Mouse (Mus musculus) limb, embryonic 14.5 days (tissue): Measurements from ENCODE around the gene Slc9a1. TPM values are rescaled to one million over a fixed set of nuclear protein-coding genes. Genes with fewer than 3 reads are reported as not detected.
A peak's percentile ranks its signal among the peaks of the same experiment; 100 is the strongest.

Experiments used
- ATAC-seq: fragments of 200-750 bp; cut with Nextera tagmentation; 2 replicates; pipeline ENCODE4 v1.8.0; 2017; ENCODE audit warnings: low read depth, moderate number of reproducible peaks, moderate TSS enrichment; ENCODE audit not compliant: low FRiP score
- DNase-seq: peaks from one replicate; pipeline ENCODE4 v3.0.0-alpha.2; 2015; ENCODE audit warnings: low spot score
- H3K27ac ChIP-seq: fragments of 300-500 bp; sonication (generic); replicated peaks from 2 replicates; pipeline ENCODE4 v1.5.1; 2014; ENCODE audit warnings: low read depth, mild to moderate bottlenecking, low read length, moderate library complexity, mixed read lengths
- H3K27me3 ChIP-seq: fragments of 300-500 bp; sonication (generic); 2 replicates; pipeline ENCODE4 v1.6.1; 2014; ENCODE audit warnings: low read length, mixed read lengths; ENCODE audit not compliant: control insufficient read depth, insufficient read depth
- H3K36me3 ChIP-seq: fragments of 300-500 bp; sonication (generic); 2 replicates; pipeline ENCODE4 v1.6.1; 2014; ENCODE audit warnings: mild to moderate bottlenecking, low read length, moderate library complexity, mixed read lengths; ENCODE audit not compliant: control insufficient read depth, insufficient read depth
- H3K4me1 ChIP-seq: fragments of 300-500 bp; sonication (generic); 2 replicates; pipeline ENCODE4 v1.6.1; 2014; ENCODE audit warnings: antibody characterized with exemption, low read length, mixed read lengths; ENCODE audit not compliant: control insufficient read depth, insufficient read depth
- H3K4me2 ChIP-seq: fragments of 300-500 bp; sonication (generic); replicated peaks from 2 replicates; pipeline ENCODE4 v1.6.1; 2014; ENCODE audit warnings: low read depth, mild to moderate bottlenecking, low read length, moderate library complexity; ENCODE audit not compliant: severe bottlenecking
- H3K4me3 ChIP-seq: fragments of 300-500 bp; sonication (generic); replicated peaks from 2 replicates; pipeline ENCODE4 v1.5.1; 2014; ENCODE audit warnings: low read length
- H3K9ac ChIP-seq: fragments of 300-500 bp; sonication (generic); 2 replicates; pipeline ENCODE4 v1.6.1; 2014; ENCODE audit warnings: mild to moderate bottlenecking, low read depth, low read length, moderate library complexity; ENCODE audit not compliant: severe bottlenecking
- H3K9me3 ChIP-seq: fragments of 300-500 bp; sonication (generic); 2 replicates; pipeline ENCODE4 v1.6.1; 2016; ENCODE audit warnings: low read length; ENCODE audit not compliant: control insufficient read depth
- POLR2A ChIP-seq: fragments of 200-500 bp; IDR thresholded peaks from 2 replicates; pipeline ENCODE4 v1.8.0; 2012; ENCODE audit warnings: inconsistent platforms, mild to moderate bottlenecking, moderate library complexity, borderline replicate concordance; ENCODE audit not compliant: insufficient read depth, insufficient read length; ENCODE audit errors: extremely low read depth
- WGBS: fragments of 180-500 bp; shearing (Covaris S2); extraction: QIAGEN DNeasy Blood & Tissue Kit; methylation state at CpG from one replicate; pipeline ENCODE4 v1.1.7; 2014; 5-methylcytosine and 5-hydroxymethylcytosine counted together
- polyA plus RNA-seq, 2 experiments: library from polyadenylated mRNA; depleted of rRNA in 1 of 2; stranded (reverse) in 1 of 2; unstranded in 1 of 2; fragments of >200 nt; fragmentation: Nextera tagmentation in 1 of 2; extraction: Ambion mirVana in 1 of 2; gene quantifications; 2 replicates each; pipeline versions ENCODE4 v1.2.1 to v1.2.3; 2012 to 2014

Gene Slc9a1
- polyA plus RNA-seq, 2 experiments = 11.5 to 36.7 TPM

GRCm38 (mm10) chr4:133338521-133339095 lies 30.9 kb upstream of the Slc9a1 start:
- ATAC-seq (no peak), DNase-seq (no peak)
- Histone ChIP-seq H3K36me3 (no peaks in the 10 kb centered on the region), H3K9ac (peak overlapping the region; percentile 80), H3K4me2 (peak overlapping the region; percentile 74), H3K4me1 (peaks cover 5% of the 10 kb centered on the region; the same call in 1 of the 2 replicates), H3K4me3 (peak overlapping the region; percentile 89), H3K9me3 (no peaks in the 10 kb centered on the region), H3K27me3 (no peaks in the 10 kb centered on the region), H3K27ac (peak overlapping the region; percentile 50; the same call in 1 of the 2 replicates)
- TF ChIP-seq POLR2A = no peak
- WGBS = 2% methylated on average over 35 of the region's 39 CpGs

GRCm38 (mm10) chr4:133339148-133339749 lies 30.3 kb upstream of the Slc9a1 start:
- 0 out of 2 replicates have a peak, but pooled peaks have one; percentile 18 for TF ChIP-seq POLR2A
- Histone ChIP-seq H3K4me2 (peak overlapping the region; percentile 74), H3K4me3 (peak overlapping the region; percentile 89), H3K27ac (peak overlapping the region; percentile 50; the same call in 1 of the 2 replicates), H3K9me3 (no peaks in the 10 kb centered on the region), H3K9ac (peak overlapping the region; percentile 80), H3K4me1 (peaks cover 5% of the 10 kb centered on the region; the same call in 1 of the 2 replicates), H3K36me3 (no peaks in the 10 kb centered on the region), H3K27me3 (no peaks in the 10 kb centered on the region)
- ATAC-seq (peak; percentile 97), DNase-seq (peak; percentile 94)
- 1% methylated on average over 45 of the region's 60 CpGs for WGBS

- DNase-seq (no peak), ATAC-seq (no peak)
- H3K27ac ChIP-seq = no peak overlapping the region
- H3K36me3 ChIP-seq = no peaks in the 10 kb centered on the region
- no peaks in the 10 kb centered on the region for H3K9me3 ChIP-seq
- peaks cover 5% of the 10 kb centered on the region; the same call in 1 of the 2 replicates for H3K4me1 ChIP-seq
- H3K4me3 ChIP-seq = no peak overlapping the region
- H3K9ac ChIP-seq = no peak overlapping the region
- H3K4me2 ChIP-seq = no peak overlapping the region
- H3K27me3 ChIP-seq = no peaks in the 10 kb centered on the region
- TF ChIP-seq POLR2A = no peak
- WGBS = 80% methylated on average over 2 of the region's 2 CpGs
Measured at GRCm38 (mm10) chr4:133340217-133340616, 29.3 kb upstream of the Slc9a1 start.

GRCm38 (mm10) chr4:133344112-133344511 lies 25.4 kb upstream of the Slc9a1 start:
- no peak overlapping the region for H3K9ac ChIP-seq
- H3K4me2 ChIP-seq = no peak overlapping the region
- no peak overlapping the region for H3K4me3 ChIP-seq
- no peaks in the 10 kb centered on the region for H3K36me3 ChIP-seq
- peak; percentile 41 for DNase-seq
- TF ChIP-seq POLR2A = no peak
- ATAC-seq = no peak
- no peaks in the 10 kb centered on the region for H3K4me1 ChIP-seq
- no peaks in the 10 kb centered on the region for H3K27me3 ChIP-seq
- 13% methylated on average over 4 of the region's 4 CpGs for WGBS
- no peak overlapping the region for H3K27ac ChIP-seq
- no peaks in the 10 kb centered on the region for H3K9me3 ChIP-seq

GRCm38 (mm10) chr4:133345702-133346101 lies 23.8 kb upstream of the Slc9a1 start:
- no peak for ATAC-seq
- H3K9me3 ChIP-seq = no peaks in the 10 kb centered on the region
- H3K4me2 ChIP-seq = no peak overlapping the region
- no peak for DNase-seq
- H3K27ac ChIP-seq = no peak overlapping the region
- H3K4me1 ChIP-seq = no peaks in the 10 kb centered on the region
- 85% methylated on average over 6 of the region's 6 CpGs for WGBS
- no peaks in the 10 kb centered on the region for H3K27me3 ChIP-seq
- H3K4me3 ChIP-seq = no peak overlapping the region
- no peaks in the 10 kb centered on the region for H3K36me3 ChIP-seq
- no peak overlapping the region for H3K9ac ChIP-seq
- no peak for TF ChIP-seq POLR2A
